Mouse (Mus musculus) T-helper 17 cell (primary cell): ENCODE data around the gene Srp72.
"Not testable (repeated sequence)": the region's sequence is repeated elsewhere in the genome, so short reads cannot be mapped to it uniquely, and the experiment has no call there.

Experiments
- in situ Hi-C, 2 experiments: fragments of 300-600 bp; cut with MboI, MseI; formaldehyde crosslinking; loops; 1 replicate in 1 of 2; 2 replicates in 1 of 2; pipeline ENCODE4 v1.15.1; 2025; ENCODE audit warnings: high pct_unique_total_duplicates in 2 of 2

Gene Srp72

GRCm38 (mm10) chr5:76959587-76959986 lies 14.9 kb upstream of the Srp72 start:
- in situ Hi-C loops: loop anchor here in 1 of 2 experiments (5.0 kb wide), 1 partner anchor 37 kb away; no protein-coding TSS in a partner anchor

GRCm38 (mm10) chr5:76962545-76962944 lies 11.9 kb upstream of the Srp72 start:
- in situ Hi-C loops: loop anchor here in 1 of 2 experiments (10.0 kb wide), 1 partner anchor 58 kb away; the partner anchor contains the start of gene Aasdh

DNA sequence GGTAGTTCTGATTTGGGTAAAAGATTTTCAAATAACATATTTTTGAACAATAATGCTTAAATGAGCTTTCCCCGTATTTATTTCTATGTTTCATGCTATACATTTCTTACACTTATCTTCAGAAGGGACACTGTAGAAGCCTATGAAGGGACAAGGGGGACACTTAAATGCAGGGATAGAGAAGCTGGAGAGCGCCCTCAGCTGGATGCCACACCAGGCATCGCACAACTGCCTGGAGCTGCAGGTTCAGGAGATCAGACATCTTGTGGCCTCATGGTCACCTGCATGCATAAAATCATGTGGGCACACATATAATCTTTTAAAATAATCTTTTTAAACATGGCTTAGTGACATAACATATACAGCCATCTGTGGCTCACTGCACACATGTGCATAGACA lies 9.8 kb upstream of the Srp72 start:
- in situ Hi-C loops: loop anchor here in 1 of 2 experiments (10.0 kb wide), 1 partner anchor 60 kb away; the partner anchor contains the start of gene Aasdh

- in situ Hi-C loops: loop anchor here in 1 of 2 experiments (10.0 kb wide), 1 partner anchor 64 kb away; the partner anchor contains the start of gene Aasdh
Observed at GRCm38 (mm10) chr5:76969250-76969649, 5.2 kb upstream of the Srp72 start.

GRCm38 (mm10) chr5:76971115-76971514 lies 3.4 kb upstream of the Srp72 start:
- in situ Hi-C loops: not testable (repeated sequence)

DNA sequence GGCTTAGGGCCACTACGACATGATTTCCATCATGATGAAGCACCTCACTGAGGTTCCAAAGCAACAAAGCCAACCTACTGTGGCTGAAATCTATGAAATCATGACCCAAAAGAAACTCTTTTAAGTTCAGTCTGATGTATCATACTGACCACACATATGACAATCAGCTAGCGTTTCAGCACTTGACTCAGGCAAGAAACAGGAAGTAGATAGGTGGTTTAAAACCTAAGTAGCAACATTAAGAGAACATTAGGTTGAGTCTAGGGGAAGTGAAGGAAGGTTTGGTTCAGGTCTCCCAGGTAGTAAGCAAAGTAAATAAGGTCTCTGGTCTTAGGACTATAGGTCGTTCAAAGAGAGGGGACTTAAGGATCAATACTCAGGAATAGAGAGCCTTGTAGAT lies 995 bp upstream of the Srp72 start:
- in situ Hi-C loops: no loop called here

DNA sequence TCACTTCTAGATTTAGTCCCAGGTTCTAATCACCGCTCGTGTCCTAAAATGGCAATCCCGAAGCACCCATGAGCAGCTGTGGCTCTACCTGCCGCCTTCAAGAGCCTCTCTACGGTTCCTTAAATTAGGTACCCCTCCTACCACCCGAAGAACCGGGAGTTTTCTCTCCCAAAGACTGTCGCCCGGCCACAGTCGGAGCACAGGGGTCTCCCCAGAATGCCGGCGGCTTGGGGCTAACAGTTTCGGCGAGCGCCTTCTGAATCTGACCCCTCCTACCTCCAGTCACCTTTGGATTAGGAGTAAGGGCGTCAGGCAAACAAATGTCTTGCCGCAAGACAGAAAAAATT lies 303 bp upstream of the Srp72 start:
- in situ Hi-C loops: no loop called here

- in situ Hi-C loops: no loop called here
Observed at GRCm38 (mm10) chr5:76975736-76976135, 1.3 kb downstream of the Srp72 start.

- in situ Hi-C loops: no loop called here
Observed at GRCm38 (mm10) chr5:76984015-76984414, 9.5 kb downstream of the Srp72 start.

- in situ Hi-C loops: no loop called here
Observed at GRCm38 (mm10) chr5:76990789-76991188, 16.3 kb downstream of the Srp72 start.

- in situ Hi-C loops: no loop called here
Observed at GRCm38 (mm10) chr5:76993174-76993814, 18.8 kb downstream of the Srp72 start.

DNA sequence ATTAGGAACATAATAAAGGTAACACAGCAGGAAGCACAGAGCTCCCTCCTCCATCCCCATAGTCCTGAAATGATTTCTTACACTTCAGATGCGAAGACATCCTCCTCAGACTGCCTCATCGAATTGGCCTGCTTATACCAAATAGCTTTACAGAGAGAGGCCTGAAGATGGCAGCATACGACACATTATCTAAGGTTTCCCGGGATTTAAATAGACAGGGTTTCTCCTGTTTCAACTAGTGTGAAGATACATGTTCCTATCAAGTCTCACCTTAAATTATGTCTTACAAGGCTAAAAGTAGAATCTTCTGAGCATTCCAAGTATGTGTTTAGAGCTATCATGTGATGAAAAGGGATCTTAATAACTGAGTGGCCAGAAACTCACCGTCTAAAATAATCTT lies 23.9 kb downstream of the Srp72 start:
- in situ Hi-C loops: loop anchor here in 1 of 2 experiments (5.0 kb wide), 1 partner anchor 214 kb away; the partner anchor contains the start of gene Spink2

GRCm38 (mm10) chr5:77001192-77001591 lies 26.7 kb downstream of the Srp72 start:
- in situ Hi-C loops: no loop called here

GRCm38 (mm10) chr5:77004051-77004821 lies 29.8 kb downstream of the Srp72 start, which contains the start of gene Arl9:
Gene Arl9 (plus strand): TSS chr5:77004055.
- in situ Hi-C loops: no loop called here

GRCm38 (mm10) chr5:77010352-77010751 lies 35.9 kb downstream of the Srp72 start:
- in situ Hi-C loops: no loop called here

DNA sequence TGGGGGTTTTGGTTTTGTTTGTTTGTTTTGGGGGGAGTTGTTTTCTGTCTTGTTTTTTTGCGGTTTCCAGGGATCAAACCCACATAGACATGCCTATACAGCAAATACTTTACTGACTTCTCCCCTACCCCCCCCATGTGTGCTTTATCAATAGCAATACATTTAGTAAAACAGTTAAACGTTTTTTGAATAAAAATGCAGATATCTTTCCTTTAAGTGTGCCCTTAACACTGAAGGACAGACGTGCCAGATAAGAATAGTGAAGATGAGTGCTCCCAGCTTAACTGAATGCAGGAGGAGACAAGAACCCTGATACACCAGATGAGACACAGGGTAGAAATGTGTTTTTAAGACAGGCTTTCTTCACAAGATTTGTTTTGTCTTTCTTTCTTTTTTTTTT lies 36.6 kb downstream of the Srp72 start:
- in situ Hi-C loops: no loop called here

DNA sequence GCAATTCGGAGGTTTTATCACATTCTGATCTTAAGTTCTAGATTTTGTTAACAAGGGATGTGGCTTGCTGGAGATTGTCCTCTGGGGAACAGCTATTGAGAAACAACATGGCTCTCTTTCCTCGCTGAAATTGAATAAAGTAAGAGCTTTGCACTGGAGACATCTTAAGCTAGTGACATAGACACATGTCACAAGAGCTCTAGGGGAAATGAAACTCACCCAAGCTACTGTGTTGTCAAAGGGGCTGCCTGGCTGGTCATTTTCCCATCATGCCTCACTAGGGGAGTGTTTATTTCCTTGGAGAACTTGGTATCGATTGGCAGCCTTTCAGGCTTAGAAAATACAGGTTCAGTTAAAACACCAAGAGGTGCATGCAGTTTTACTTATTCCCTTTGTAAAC lies 38.7 kb downstream of the Srp72 start:
- in situ Hi-C loops: no loop called here

GRCm38 (mm10) chr5:77015544-77016482 lies 41.3 kb downstream of the Srp72 start, which contains the start of gene Thegl:
Gene Thegl (plus strand): TSS chr5:77016023.
- in situ Hi-C loops: loop anchor here in 1 of 2 experiments (5.0 kb wide), 1 partner anchor 61 kb away; no protein-coding TSS in a partner anchor

DNA sequence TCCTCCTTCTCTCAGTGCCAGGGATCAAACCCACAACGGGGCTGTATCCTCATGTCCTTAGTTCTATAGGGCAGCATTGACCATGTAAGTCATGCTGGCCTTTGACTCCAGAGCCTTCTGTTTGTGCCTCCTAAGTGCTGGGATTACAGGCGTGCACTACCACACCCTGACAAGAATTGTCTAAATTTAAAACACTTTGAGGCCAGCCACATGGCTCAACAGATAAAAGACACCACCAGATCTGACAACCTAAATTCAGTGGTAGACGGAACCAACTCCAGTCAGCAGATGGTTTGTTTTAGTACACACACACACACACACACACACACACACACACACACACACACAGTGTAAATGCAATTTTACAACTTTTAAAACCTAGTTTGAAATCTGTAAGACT lies 53.6 kb downstream of the Srp72 start:
- in situ Hi-C loops: no loop called here

DNA sequence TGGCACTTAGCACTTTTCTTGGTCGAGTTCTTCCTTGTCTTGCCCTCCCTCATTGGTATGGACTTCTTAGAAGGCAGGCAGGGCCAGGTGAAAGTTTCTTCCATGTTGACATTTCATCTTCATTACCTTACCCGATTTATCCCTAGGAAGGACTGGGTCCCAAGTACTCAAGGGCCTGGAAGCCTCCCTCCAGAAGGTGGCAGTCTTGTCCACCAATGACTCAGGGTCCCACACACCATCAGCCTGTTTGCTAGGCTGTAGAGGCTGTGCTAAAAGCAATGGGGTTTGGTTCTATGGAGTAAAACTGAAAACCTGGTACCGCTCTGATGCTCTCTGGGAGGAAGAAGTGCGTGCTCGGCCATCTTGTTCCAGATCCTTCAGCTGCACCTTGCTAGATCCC lies 55.3 kb downstream of the Srp72 start:
- in situ Hi-C loops: loop anchor here in 1 of 2 experiments (10.0 kb wide), 1 partner anchor 1025 kb away; no protein-coding TSS in a partner anchor

- in situ Hi-C loops: loop anchor here in 1 of 2 experiments (10.0 kb wide), 1 partner anchor 1030 kb away; no protein-coding TSS in a partner anchor
Observed at GRCm38 (mm10) chr5:77035101-77035500, 60.6 kb downstream of the Srp72 start.
